Mouse (Mus musculus): ENCODE data around the gene Lonrf2.

GRCm38 (mm10) chr1:38836477-38836872, at the start of gene Lonrf2:
- no peak for TF ChIP-seq CTCF (IDR thresholded peaks at IDR 0.05; ENCODE audit: low read depth, low read length)
- TF ChIP-seq POLR2A (IDR thresholded peaks at IDR 0.05; ENCODE audit: borderline replicate concordance, low read depth, low read length) = no peak

Data from bone marrow macrophage, adult 2 months (primary cell).